Mouse (Mus musculus) bone marrow macrophage, adult 2 months (primary cell): ENCODE results near the gene Tmem163. TPM values are rescaled to one million over a fixed set of nuclear protein-coding genes. Genes with fewer than 3 reads are reported as not detected.

Experiments used
- H3K27ac ChIP-seq: 2 replicates; pipeline ENCODE4 v1.5.1; 2012; ENCODE audit warnings: low read depth, low read length; ENCODE audit not compliant: insufficient read depth
- H3K4me1 ChIP-seq: 2 replicates; pipeline ENCODE4 v1.6.1; 2012; ENCODE audit warnings: low read length; ENCODE audit not compliant: control insufficient read depth, insufficient read depth
- H3K4me3 ChIP-seq: 2 replicates; pipeline ENCODE4 v1.5.1; 2012; ENCODE audit warnings: mild to moderate bottlenecking, low read length, moderate library complexity; ENCODE audit not compliant: insufficient read depth
- CTCF ChIP-seq: IDR thresholded peaks from 2 replicates; pipeline ENCODE4 v1.5.1; 2012; ENCODE audit warnings: low read depth, mild to moderate bottlenecking, low read length, moderate library complexity
- POLR2A ChIP-seq: IDR thresholded peaks from 2 replicates; pipeline ENCODE4 v1.6.1; 2012; ENCODE audit warnings: mild to moderate bottlenecking, low read depth, low read length, borderline replicate concordance
- polyA plus RNA-seq: library from polyadenylated mRNA; stranded (reverse); fragments of >200 nt; gene quantifications from 2 replicates; pipeline ENCODE4 v1.2.4, GENCODE M21; 2012; ENCODE audit not compliant: missing spikeins, insufficient read depth, insufficient read length

The Tmem163 gene
- polyA plus RNA-seq, 1 experiment: not detected

DNA sequence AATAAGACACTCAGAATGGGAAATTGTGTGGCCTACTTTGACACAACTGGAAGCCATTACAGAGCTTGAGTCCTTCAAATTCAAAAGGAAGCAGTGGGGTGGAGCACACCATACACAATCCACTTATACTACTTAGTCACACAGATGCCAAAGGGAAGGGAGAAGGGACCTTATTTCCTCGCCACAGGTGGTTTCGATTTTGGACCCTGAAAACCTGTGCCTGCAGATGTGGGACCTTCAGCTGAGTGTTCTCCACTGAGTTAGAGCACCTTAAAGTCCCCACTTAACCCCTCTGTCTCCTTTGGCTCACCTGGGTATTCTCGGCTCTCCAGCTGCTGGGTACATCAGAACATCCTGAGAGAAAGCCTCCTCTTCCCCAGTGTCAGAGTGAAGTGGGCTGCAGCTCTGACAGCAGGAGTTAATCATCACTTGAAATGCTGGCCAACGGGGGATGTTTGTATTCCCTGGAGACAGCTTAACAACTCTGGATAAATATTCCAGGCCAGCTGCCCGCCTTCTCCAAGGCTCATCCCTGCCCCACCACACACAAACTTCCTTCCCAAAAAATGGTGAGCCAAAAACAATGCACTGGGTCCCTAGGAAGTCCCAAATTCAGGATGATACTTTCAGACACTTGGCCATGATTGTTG, 234.4 kb downstream of the Tmem163 start:
- no peak for TF ChIP-seq POLR2A
- TF ChIP-seq CTCF: no peak
- Histone ChIP-seq H3K4me1 (no peaks in the 10 kb centered on the region), H3K27ac (no peak overlapping the region), H3K4me3 (no peak overlapping the region)

DNA sequence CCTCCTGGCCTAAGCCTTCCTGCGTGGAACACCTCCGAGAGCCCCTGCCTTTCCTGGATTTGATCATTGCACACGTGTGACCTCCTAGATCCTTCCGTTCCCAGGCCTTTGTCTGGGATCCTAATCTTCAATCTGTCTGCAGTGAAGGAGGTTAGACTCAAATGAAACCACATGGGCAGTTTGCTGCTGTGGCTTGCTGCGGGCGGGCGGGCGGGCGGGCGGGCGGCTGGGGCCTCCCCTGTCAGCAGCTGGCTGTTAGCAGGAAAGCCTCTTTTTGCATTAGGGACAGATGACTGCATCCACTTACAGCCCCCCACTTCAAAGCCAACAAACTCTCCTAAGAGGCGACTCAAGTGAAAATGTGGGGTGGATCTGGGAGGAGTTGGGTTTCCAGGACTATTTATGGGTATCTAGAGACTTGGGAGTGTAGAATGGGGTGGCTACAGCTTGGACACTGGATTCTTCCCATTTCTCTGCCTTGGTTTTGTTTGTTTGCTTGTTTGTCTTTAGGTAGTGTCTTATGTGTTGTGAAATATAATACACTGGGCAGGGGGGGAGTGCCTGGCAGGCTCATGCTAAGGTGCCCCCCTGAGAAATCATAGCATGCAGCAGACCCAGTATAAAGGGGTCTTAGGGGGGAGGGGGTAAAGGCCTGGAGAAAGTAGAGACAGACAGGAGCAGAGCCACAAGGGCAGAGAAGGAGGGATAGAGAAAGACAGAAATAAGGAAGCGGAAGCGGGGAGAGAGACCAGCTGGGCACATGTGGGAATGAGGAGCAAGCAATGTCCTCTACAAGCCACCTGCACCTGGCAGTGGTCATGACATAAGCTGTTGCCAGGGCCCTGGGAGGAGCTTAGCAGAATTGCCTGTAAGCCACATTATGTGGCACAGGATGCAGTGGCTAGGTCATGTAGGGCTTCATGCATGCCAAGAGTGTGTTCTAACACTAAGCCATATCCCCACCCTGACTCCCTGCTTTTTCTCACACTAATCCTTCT, 236.2 kb downstream of the Tmem163 start:
- H3K4me3 ChIP-seq: no peak overlapping the region
- H3K27ac ChIP-seq: no peak overlapping the region
- TF ChIP-seq CTCF (no peak), POLR2A (no peak)

DNA sequence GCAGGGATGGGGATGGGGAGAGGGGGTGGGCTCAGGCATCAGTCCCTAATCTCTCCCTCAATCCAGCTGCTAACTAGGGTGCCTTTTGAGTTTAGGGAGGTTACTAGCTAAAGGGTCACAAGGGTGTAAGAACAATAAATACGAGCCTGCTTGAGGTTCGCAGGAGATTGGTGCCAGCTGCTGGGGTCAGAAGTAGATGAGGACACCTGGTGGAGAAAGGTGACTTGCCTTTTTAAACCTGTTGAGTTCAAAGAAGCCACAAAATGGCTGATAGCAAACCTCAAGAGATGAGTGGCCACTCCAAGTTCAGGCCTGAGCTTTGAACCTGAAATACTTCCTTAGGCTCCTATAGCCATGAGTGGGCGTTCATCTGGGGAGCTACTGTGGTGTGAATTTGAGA, 237.6 kb downstream of the Tmem163 start:
- Histone ChIP-seq H3K4me1 (no peaks in the 10 kb centered on the region), H3K27ac (no peak overlapping the region), H3K4me3 (no peak overlapping the region)
- no peak for TF ChIP-seq CTCF
- TF ChIP-seq POLR2A: no peak

More for the DNA sequence above, 236.2 kb downstream of the Tmem163 start:
- no peaks in the 10 kb centered on the region for H3K4me1 ChIP-seq

DNA sequence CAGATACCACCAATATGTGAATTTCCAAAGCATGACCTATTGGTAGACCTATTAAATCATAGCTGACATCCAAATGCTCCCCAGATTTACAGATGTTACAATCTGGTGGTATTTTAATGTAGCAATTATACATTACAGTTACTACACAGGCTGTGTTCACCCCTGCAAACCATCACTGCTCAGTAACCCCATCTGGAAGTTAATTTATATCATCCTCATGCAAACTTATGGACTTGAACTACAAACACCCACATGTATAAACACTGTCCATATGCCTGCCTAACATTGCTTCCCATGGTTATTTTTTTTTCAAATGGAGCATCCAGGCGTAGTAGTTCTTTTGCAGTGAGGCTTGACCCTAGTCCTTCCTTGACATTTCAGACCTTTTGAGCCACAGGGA, 238.3 kb downstream of the Tmem163 start:
- TF ChIP-seq CTCF (no peak), POLR2A (no peak)
- H3K4me1 ChIP-seq: no peaks in the 10 kb centered on the region
- H3K4me3 ChIP-seq: no peak overlapping the region
- no peak overlapping the region for H3K27ac ChIP-seq

DNA sequence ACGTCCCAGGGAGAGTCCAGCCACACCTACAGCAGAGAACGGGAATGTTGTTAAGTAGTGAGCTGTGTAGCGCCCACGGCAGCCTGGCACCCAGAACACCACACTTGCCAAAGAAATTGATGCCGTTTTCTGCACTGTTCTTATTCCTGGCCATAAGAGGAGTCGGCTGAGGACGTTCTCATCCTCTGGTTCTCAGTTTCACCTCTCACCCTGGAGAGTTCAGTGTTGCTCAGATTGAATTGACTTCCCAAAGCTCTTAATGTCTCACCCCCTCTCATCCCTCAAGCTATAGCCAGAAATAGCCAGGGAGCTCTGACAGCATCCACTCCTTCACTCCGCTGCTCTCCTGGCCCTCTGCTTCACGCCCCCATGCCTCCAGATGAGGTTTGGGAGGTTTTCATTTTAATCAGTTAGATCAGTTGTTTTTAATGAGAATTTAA, 239.9 kb downstream of the Tmem163 start:
- Histone ChIP-seq H3K4me1 (no peaks in the 10 kb centered on the region), H3K4me3 (no peak overlapping the region), H3K27ac (no peak overlapping the region)
- no peak for TF ChIP-seq CTCF
- no peak for TF ChIP-seq POLR2A

DNA sequence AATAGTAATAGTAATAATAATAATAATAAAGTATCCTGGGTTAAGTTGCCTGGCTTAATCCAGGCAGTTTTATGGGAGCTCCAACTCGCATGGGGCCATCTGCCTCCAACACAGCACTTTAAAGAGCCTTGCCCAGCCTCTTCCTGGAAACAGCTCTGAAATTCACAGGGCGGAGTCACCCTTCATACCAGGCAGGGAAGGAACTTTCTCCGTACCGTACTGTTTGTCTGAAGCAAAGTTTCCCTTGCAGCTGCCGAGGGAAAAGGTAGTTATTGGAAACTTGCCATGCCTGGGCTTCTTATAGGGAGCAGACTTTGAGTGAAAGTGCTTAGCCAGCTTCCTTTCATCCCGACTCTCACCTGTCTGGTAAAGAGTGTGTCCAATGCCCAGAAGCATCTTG, 242.3 kb downstream of the Tmem163 start:
- no peak overlapping the region for H3K4me3 ChIP-seq
- no peak overlapping the region for H3K27ac ChIP-seq
- 0 out of 2 replicates have a peak, but pooled peaks cover 2% of the 10 kb centered on the region for H3K4me1 ChIP-seq
- TF ChIP-seq CTCF (no peak), POLR2A (no peak)

Other genes with a start within 250 kb of the Tmem163 start
- not detected in 2 replicates for gene Acmsd, start 49.9 kb upstream of the Tmem163 start, polyA plus RNA-seq
- gene Ccnt2, start 94.6 kb upstream of the Tmem163 start, polyA plus RNA-seq: 45.0 and 46.4 TPM in 2 replicates
- not detected in 2 replicates for gene Map3k19, start 175.5 kb upstream of the Tmem163 start, polyA plus RNA-seq
- gene Rab3gap1, start 189.2 kb upstream of the Tmem163 start, polyA plus RNA-seq: 20.6 and 22.9 TPM in 2 replicates